ENCODE assay signal across 16 mouse cellular contexts in the genomic region with DNA sequence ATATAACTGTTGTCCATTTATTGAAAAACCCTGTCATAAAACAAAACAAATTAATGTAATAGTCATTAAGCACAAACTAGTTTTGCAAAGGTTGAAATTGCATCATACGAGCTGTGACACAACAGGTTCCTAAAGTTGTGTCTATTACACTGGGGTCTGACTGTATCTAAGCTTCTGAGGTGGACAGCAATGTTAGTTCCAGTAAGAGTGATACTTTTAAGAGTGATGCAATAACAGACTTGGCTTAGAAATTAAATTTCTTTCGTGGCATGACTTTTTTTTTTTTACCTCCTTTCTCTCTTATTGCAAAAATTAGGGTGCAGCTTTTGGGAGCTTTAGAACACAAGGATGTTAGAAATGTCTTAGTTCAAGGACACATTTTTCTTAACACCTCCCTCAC. TPM values are rescaled to one million over a fixed set of nuclear protein-coding genes. Genes with fewer than 3 reads are reported as not detected.
"Had no signal": no experiment of that assay in that cellular context is flagged by ENCODE, and none has a peak within 500 bp of the region (broad histone marks: within the 10 kb centered on the region; RNA-seq: fewer than 3 reads in every experiment).

No protein-coding gene starts in this region.

- ATAC-seq: hindbrain, postnatal 0 days had no signal

- DNase-seq: gastrocnemius, adult 2 months; gastrocnemius, postnatal 10 days; gastrocnemius, postnatal 25 days; heart, adult 11 months; heart, adult 2 months; heart, postnatal 10 days; heart, postnatal 4 days; kidney, adult 11 months; kidney, adult 2 months; kidney, postnatal 14 days; kidney, postnatal 36 days; layer of hippocampus, adult 9-11 months; layer of hippocampus, postnatal 36 days; liver; liver, embryonic 13.5 days had no signal

RNA-seq across cellular contexts. Expression of a gene that starts 8.6 kb away (rescaled TPM):
- total RNA-seq: hindbrain, postnatal 0 days had no signal

RNA-seq across cellular contexts. Expression of a gene that starts 55.0 kb away (rescaled TPM):
- total RNA-seq: hindbrain, postnatal 0 days had no signal
